Mouse (Mus musculus) forebrain, postnatal 0 days (tissue): Measurements from ENCODE around the gene Spint1. TPM values are rescaled to one million over a fixed set of nuclear protein-coding genes. Genes with fewer than 3 reads are reported as not detected.

Source experiments
- ATAC-seq: fragments of 200-750 bp; cut with Nextera tagmentation; 2 replicates; pipeline ENCODE4 v1.8.0; 2017; ENCODE audit warnings: mild to moderate bottlenecking, moderate library complexity
- DNase-seq: peaks from one replicate; pipeline ENCODE4 v3.0.0-alpha.2; 2015
- H3K27ac ChIP-seq: fragments of 300-500 bp; sonication (generic); 2 replicates; pipeline ENCODE4 v1.5.1; 2014; ENCODE audit warnings: low read depth, mild to moderate bottlenecking, antibody characterized with exemption, low read length, moderate library complexity, mixed read lengths
- H3K27me3 ChIP-seq: fragments of 300-500 bp; sonication (generic); 2 replicates; pipeline ENCODE4 v1.6.1; 2014; ENCODE audit warnings: mild to moderate bottlenecking, low read length, mixed read lengths; ENCODE audit not compliant: insufficient read depth
- H3K36me3 ChIP-seq: fragments of 300-500 bp; sonication (generic); 2 replicates; pipeline ENCODE4 v1.6.1; 2014; ENCODE audit warnings: mild to moderate bottlenecking, moderate library complexity; ENCODE audit not compliant: insufficient read depth
- H3K4me1 ChIP-seq: fragments of 300-500 bp; sonication (generic); 2 replicates; pipeline ENCODE4 v1.6.1; 2014; ENCODE audit warnings: antibody characterized with exemption; ENCODE audit not compliant: insufficient read depth
- H3K4me2 ChIP-seq: fragments of 300-500 bp; sonication (generic); 2 replicates; pipeline ENCODE4 v1.6.1; 2014; ENCODE audit warnings: low read depth, mild to moderate bottlenecking, moderate library complexity
- H3K4me3 ChIP-seq: fragments of 300-500 bp; sonication (generic); 2 replicates; pipeline ENCODE4 v1.5.1; 2014; ENCODE audit warnings: low read depth, low read length, mixed read lengths
- H3K9ac ChIP-seq: fragments of 300-500 bp; sonication (generic); 2 replicates; pipeline ENCODE4 v1.6.1; 2014; ENCODE audit warnings: mild to moderate bottlenecking
- H3K9me3 ChIP-seq: fragments of 300-500 bp; sonication (generic); 2 replicates; pipeline ENCODE4 v1.6.1; 2016; ENCODE audit warnings: low read length
- CTCF ChIP-seq: sonication (generic); IDR thresholded peaks from 2 replicates; pipeline ENCODE4 v1.5.1; 2016; ENCODE audit warnings: antibody characterized with exemption, control low read depth, low read depth
- WGBS: fragments of 180-500 bp; shearing (Covaris S2); extraction: QIAGEN DNeasy Blood & Tissue Kit; methylation state at CpG from one replicate; pipeline ENCODE4 v1.1.7; 2014; 5-methylcytosine and 5-hydroxymethylcytosine counted together
- polyA plus RNA-seq: library from polyadenylated mRNA; unstranded; fragments of >200 nt; fragmentation: Nextera tagmentation; extraction: Ambion mirVana; gene quantifications from 2 replicates; pipeline ENCODE4 v1.2.1, GENCODE M21; 2015
- total RNA-seq: library from RNA; depleted of rRNA; stranded (reverse); fragments of >200 nt; gene quantifications from 2 replicates; pipeline ENCODE4 v1.2.3, GENCODE M21; 2014; rRNA removed

Spint1 gene
- total and polyA plus RNA-seq, 2 experiments from 2014 or later: 1.1 to 1.6 TPM

DNA sequence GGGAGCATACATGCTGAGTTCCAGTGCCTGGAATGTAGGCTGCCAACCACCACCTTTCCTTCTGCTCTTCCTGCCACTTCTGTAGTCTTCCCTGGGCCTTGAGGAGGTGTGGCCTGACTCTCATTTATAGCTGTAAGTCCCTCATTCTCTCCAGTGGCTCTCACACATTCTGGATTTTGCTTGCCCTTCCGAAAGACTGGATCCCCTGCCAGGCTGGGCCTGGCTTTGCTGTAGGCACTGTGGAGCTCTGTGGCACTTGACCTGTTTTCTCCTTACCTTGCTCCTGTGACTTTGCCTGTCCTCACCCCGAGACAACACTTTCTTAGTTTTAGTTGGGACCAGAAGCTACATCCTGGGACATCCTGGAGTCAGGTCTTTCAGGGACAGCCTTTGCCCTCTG is 61.7 kb downstream of the Spint1 start:
- Histone ChIP-seq H3K36me3 (peaks cover 43% of the 10 kb centered on the region), H3K9ac (no peak overlapping the region), H3K4me2 (no peak overlapping the region), H3K27ac (no peak overlapping the region), H3K4me3 (no peak overlapping the region), H3K4me1 (no peaks in the 10 kb centered on the region), H3K9me3 (no peaks in the 10 kb centered on the region), H3K27me3 (no peaks in the 10 kb centered on the region)
- TF ChIP-seq CTCF: no peak
- ATAC-seq (no peak), DNase-seq (no peak)
- WGBS: 79% methylated on average over 2 of the region's 2 CpGs

Other genes with a start within 250 kb of the Spint1 start
- gene Ccdc32, start 208.0 kb upstream of the Spint1 start, total RNA-seq: 51.4 and 52.3 TPM in 2 replicates
- 56.3 and 64.3 TPM in 2 replicates for gene Ccdc32, start 208.0 kb upstream of the Spint1 start, polyA plus RNA-seq
- 9.4 and 10.3 TPM in 2 replicates for gene Rpusd2, start 202.6 kb upstream of the Spint1 start, total RNA-seq
- 3.6 TPM in 2 replicates for gene Rpusd2, start 202.6 kb upstream of the Spint1 start, polyA plus RNA-seq
- 4.6 and 5.0 TPM in 2 replicates for gene Knl1, start 190.2 kb upstream of the Spint1 start, total RNA-seq
- 3.8 and 5.2 TPM in 2 replicates for gene Knl1, start 190.2 kb upstream of the Spint1 start, polyA plus RNA-seq
- 1.2 and 1.4 TPM in 2 replicates for gene Rad51, start 124.6 kb upstream of the Spint1 start, total RNA-seq
- 6.3 and 8.4 TPM in 2 replicates for gene Rad51, start 124.6 kb upstream of the Spint1 start, polyA plus RNA-seq
- gene Rmdn3, start 80.3 kb upstream of the Spint1 start, total RNA-seq: 45.8 and 57.3 TPM in 2 replicates
- 36.4 and 39.5 TPM in 2 replicates for gene Rmdn3, start 80.3 kb upstream of the Spint1 start, polyA plus RNA-seq
- 0.38 TPM in 1 of 2 replicates, not detected in the other for gene Gchfr, start 69.6 kb upstream of the Spint1 start, total RNA-seq
- gene Gchfr, start 69.6 kb upstream of the Spint1 start, polyA plus RNA-seq: 1.5 and 1.9 TPM in 2 replicates
- 0.08 TPM in 1 of 2 replicates, not detected in the other for gene Gm14137, start 62.9 kb upstream of the Spint1 start, total RNA-seq
- gene Gm14137, start 62.9 kb upstream of the Spint1 start, polyA plus RNA-seq: 0.09 and 0.28 TPM in 2 replicates
- 37.4 and 38.6 TPM in 2 replicates for gene Zfyve19, start 28.7 kb upstream of the Spint1 start, total RNA-seq
- 58.3 and 62.5 TPM in 2 replicates for gene Zfyve19, start 28.7 kb upstream of the Spint1 start, polyA plus RNA-seq
- 30.6 and 41.9 TPM in 2 replicates for gene Dnajc17, start 28.6 kb upstream of the Spint1 start, total RNA-seq
- gene Dnajc17, start 28.6 kb upstream of the Spint1 start, polyA plus RNA-seq: 25.2 and 27.0 TPM in 2 replicates
- gene Ppp1r14d, start 7.5 kb upstream of the Spint1 start, total RNA-seq: not detected in 2 replicates
- gene Ppp1r14d, start 7.5 kb upstream of the Spint1 start, polyA plus RNA-seq: not detected in 2 replicates
- gene Rhov, start 33.9 kb downstream of the Spint1 start, total RNA-seq: 20.5 and 27.8 TPM in 2 replicates
- gene Rhov, start 33.9 kb downstream of the Spint1 start, polyA plus RNA-seq: 22.9 and 29.3 TPM in 2 replicates
- gene Vps18, start 51.4 kb downstream of the Spint1 start, total RNA-seq: 22.5 and 26.7 TPM in 2 replicates
- gene Vps18, start 51.4 kb downstream of the Spint1 start, polyA plus RNA-seq: 17.5 and 22.3 TPM in 2 replicates
- gene Dll4, start 88.4 kb downstream of the Spint1 start, total RNA-seq: 2.8 and 3.7 TPM in 2 replicates
- 2.3 and 2.4 TPM in 2 replicates for gene Dll4, start 88.4 kb downstream of the Spint1 start, polyA plus RNA-seq
- gene Chac1, start 113.9 kb downstream of the Spint1 start, total RNA-seq: 8.7 and 20.4 TPM in 2 replicates
- gene Chac1, start 113.9 kb downstream of the Spint1 start, polyA plus RNA-seq: 5.7 and 9.1 TPM in 2 replicates
- gene Ino80, start 240.3 kb downstream of the Spint1 start, total RNA-seq: 11.2 and 16.3 TPM in 2 replicates
- 1.4 and 2.2 TPM in 2 replicates for gene Ino80, start 240.3 kb downstream of the Spint1 start, polyA plus RNA-seq